Mouse (Mus musculus): ENCODE results near the gene Tnfrsf12a. TPM values are rescaled to one million over a fixed set of nuclear protein-coding genes. Genes with fewer than 3 reads are reported as not detected.
A peak's percentile ranks its signal among the peaks of the same experiment; 100 is the strongest.

Tnfrsf12a gene
- polyA plus RNA-seq (2015; fragmentation: Nextera tagmentation; extraction: Ambion mirVana) = 24.1 and 26.6 TPM in 2 replicates

- no peaks in the 10 kb centered on the region for H3K36me3 ChIP-seq (ENCODE audit: control insufficient read depth, insufficient read depth, low read length)
- H3K27me3 ChIP-seq (ENCODE audit: control insufficient read depth, insufficient read depth, low read length) = peaks cover 22% of the 10 kb centered on the region; the same call in 1 of the 2 replicates
- peaks cover 44% of the 10 kb centered on the region for H3K4me1 ChIP-seq (ENCODE audit: control insufficient read depth, insufficient read depth, low read length)
- ATAC-seq (ENCODE audit: insufficient read depth, low FRiP score) = peak; percentile 51
- H3K4me3 ChIP-seq (replicated peaks; ENCODE audit: low read length) = peak within 1 kb of the TSS; percentile 68
- peak within 1 kb of the TSS; percentile 97 for H3K4me2 ChIP-seq (ENCODE audit: low read depth, low read length)
- no peaks in the 10 kb centered on the region for H3K9me3 ChIP-seq (replicated peaks; ENCODE audit: control insufficient read depth, low read length)
- peak within 1 kb of the TSS; percentile 91 for H3K27ac ChIP-seq (ENCODE audit: low read length)
- WGBS = under 1% methylated on average over 34 of the region's 34 CpGs
- H3K9ac ChIP-seq (ENCODE audit: low read length) = peak within 1 kb of the TSS; percentile 76
These were observed at the start of gene Tnfrsf12a for GRCm38 (mm10) chr17:23677236-23677679. Tnfrsf12a (minus strand) TSS chr17:23677468.

GRCm38 (mm10) chr17:23726758-23727142 lies 49.5 kb upstream of the Tnfrsf12a start:
- Histone ChIP-seq H3K27ac (ENCODE audit: low read length) (peak overlapping the region; percentile 86), H3K9me3 (replicated peaks; ENCODE audit: control insufficient read depth, low read length) (no peaks in the 10 kb centered on the region), H3K36me3 (ENCODE audit: control insufficient read depth, insufficient read depth, low read length) (no peaks in the 10 kb centered on the region), H3K9ac (ENCODE audit: low read length) (peak overlapping the region; percentile 85), H3K4me3 (replicated peaks; ENCODE audit: low read length) (peak overlapping the region; percentile 89), H3K4me2 (ENCODE audit: low read depth, low read length) (peak overlapping the region; percentile 60), H3K27me3 (ENCODE audit: control insufficient read depth, insufficient read depth, low read length) (no peaks in the 10 kb centered on the region), H3K4me1 (ENCODE audit: control insufficient read depth, insufficient read depth, low read length) (peaks cover 14% of the 10 kb centered on the region)
- ATAC-seq (ENCODE audit: insufficient read depth, low FRiP score) = peak; percentile 93
- WGBS = under 1% methylated on average over 20 of the region's 20 CpGs

DNA sequence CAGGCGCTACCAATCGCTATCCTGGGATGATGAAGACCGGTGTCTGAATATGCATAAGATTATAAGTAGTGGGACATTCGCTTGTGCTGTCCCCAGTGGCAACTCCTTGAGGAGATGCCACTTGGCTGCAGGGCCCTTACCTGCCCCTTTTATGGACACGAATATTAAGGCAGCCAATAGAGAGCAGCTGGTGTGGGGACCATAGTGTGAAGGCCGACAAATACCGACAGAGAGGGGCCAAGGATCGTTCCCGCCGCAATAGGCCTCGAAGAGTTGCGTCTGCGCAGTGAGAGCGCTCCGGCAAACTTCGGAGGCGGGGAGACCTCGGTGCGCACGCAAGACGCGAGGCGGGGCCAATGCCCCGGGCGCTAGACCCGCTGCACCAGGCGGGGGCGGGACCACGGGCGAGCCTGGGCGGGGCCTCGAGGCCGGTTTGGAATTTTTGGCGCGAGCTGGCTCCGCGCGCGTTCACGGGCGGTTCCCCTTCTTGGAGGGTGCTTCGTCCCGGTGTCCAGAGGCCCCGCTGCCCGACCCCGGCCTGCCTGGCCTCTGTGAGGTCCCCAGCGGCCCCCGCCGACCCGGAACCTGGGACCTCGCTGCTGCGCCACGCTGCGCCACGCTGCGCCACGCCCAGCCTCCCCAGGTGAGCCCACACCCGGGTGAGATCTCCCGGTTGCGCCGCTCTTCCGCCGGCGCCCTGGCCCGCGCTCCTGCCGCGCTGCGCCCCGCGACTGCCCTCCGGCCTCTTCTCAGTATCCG lies 48.9 kb upstream of the Tnfrsf12a start, which contains the start of gene Pkmyt1:
Gene Pkmyt1, plus strand, starts transcription at position 338 of the 759 bp plus-strand sequence.
- Histone ChIP-seq H3K9me3 (replicated peaks; ENCODE audit: control insufficient read depth, low read length) (no peaks in the 10 kb centered on the region), H3K27me3 (ENCODE audit: control insufficient read depth, insufficient read depth, low read length) (no peaks in the 10 kb centered on the region), H3K4me1 (ENCODE audit: control insufficient read depth, insufficient read depth, low read length) (peaks cover 14% of the 10 kb centered on the region), H3K4me2 (ENCODE audit: low read depth, low read length) (peak within 1 kb of the TSS; percentile 76), H3K27ac (ENCODE audit: low read length) (peak within 1 kb of the TSS; percentile 89), H3K9ac (ENCODE audit: low read length) (peak within 1 kb of the TSS; percentile 85), H3K36me3 (ENCODE audit: control insufficient read depth, insufficient read depth, low read length) (no peaks in the 10 kb centered on the region), H3K4me3 (replicated peaks; ENCODE audit: low read length) (peak within 1 kb of the TSS; percentile 89)
- peak; percentile 95 for ATAC-seq (ENCODE audit: insufficient read depth, low FRiP score)
- 1% methylated on average over 73 of the region's 73 CpGs for WGBS

DNA sequence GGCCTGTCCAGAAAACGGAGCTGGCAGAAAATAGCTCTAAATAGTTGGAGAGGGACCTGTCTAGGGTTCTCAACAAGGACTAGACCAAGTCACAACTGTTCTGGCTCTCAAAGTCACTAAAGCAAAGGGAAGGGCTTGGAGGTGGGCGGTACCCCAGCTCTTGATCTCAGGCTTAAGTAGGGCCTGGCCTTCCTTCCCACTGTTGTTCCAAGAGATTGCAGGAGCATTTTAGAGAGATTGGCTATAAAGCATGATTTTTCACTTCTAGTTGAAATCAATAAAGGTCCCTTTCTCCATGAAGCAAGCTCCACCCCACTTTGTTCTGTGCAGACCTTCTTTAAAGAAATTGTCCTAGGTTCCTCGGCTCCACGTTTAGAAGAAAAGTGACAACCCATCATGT lies 48.2 kb upstream of the Tnfrsf12a start:
- 46% methylated on average over 4 of the region's 4 CpGs for WGBS
- Histone ChIP-seq H3K4me3 (replicated peaks; ENCODE audit: low read length) (peak overlapping the region; percentile 89), H3K4me2 (ENCODE audit: low read depth, low read length) (peak overlapping the region; percentile 76), H3K9me3 (replicated peaks; ENCODE audit: control insufficient read depth, low read length) (no peaks in the 10 kb centered on the region), H3K9ac (ENCODE audit: low read length) (peak overlapping the region; percentile 81), H3K36me3 (ENCODE audit: control insufficient read depth, insufficient read depth, low read length) (no peaks in the 10 kb centered on the region), H3K27ac (ENCODE audit: low read length) (peak overlapping the region; percentile 89), H3K4me1 (ENCODE audit: control insufficient read depth, insufficient read depth, low read length) (peaks cover 14% of the 10 kb centered on the region), H3K27me3 (ENCODE audit: control insufficient read depth, insufficient read depth, low read length) (no peaks in the 10 kb centered on the region)
- no peak for ATAC-seq (ENCODE audit: insufficient read depth, low FRiP score)

DNA sequence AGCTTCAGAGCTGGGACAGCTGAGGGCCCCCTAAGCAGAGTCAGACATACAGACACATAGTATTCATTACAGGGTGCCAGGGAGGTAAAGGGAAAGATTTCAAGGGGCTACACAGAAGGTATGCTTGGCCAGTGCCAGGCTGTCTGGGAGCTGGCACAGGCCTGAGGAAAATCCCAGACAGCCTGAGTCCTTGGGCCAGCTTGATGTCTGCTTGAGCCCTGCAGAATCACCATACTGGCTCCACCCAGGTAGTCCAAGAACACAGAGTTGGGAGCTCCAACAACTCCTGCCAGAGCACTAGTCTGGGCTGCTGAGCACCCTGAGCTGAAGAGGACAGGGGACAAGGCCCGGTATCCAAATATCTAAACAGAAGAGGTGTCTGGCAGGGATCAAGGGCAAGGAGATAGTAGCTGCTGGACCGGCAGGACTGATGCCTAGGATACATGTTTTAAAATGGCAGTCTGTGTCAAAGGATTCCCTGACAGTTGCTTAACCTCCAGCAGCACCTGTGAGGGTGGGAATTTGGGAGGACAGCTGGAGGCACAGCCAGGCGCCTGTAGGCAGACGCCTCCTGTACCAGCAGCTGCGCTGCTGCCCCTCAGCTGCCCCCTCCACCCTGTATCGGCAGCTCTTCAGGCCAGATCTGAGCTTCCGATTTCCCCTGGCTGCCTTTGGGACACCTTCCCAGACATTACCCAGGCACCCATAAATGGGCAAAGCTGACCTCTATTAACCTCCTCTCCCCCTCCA lies 45.3 kb upstream of the Tnfrsf12a start, which contains the start of gene 1520401A03Rik:
Gene 1520401A03Rik, minus strand, starts transcription at position 408 of the 750 bp plus-strand sequence.
- Histone ChIP-seq H3K9ac (ENCODE audit: low read length) (0 out of 2 replicates have a peak within 1 kb of the TSS, but pooled peaks have one; percentile 24), H3K4me3 (replicated peaks; ENCODE audit: low read length) (no peak within 1 kb of the TSS), H3K36me3 (ENCODE audit: control insufficient read depth, insufficient read depth, low read length) (no peaks in the 10 kb centered on the region), H3K4me1 (ENCODE audit: control insufficient read depth, insufficient read depth, low read length) (peaks cover 12% of the 10 kb centered on the region), H3K27me3 (ENCODE audit: control insufficient read depth, insufficient read depth, low read length) (no peaks in the 10 kb centered on the region), H3K4me2 (ENCODE audit: low read depth, low read length) (no peak within 1 kb of the TSS), H3K9me3 (replicated peaks; ENCODE audit: control insufficient read depth, low read length) (no peaks in the 10 kb centered on the region), H3K27ac (ENCODE audit: low read length) (no peak within 1 kb of the TSS)
- 59% methylated on average over 7 of the region's 7 CpGs for WGBS
- ATAC-seq (ENCODE audit: insufficient read depth, low FRiP score) = no peak

DNA sequence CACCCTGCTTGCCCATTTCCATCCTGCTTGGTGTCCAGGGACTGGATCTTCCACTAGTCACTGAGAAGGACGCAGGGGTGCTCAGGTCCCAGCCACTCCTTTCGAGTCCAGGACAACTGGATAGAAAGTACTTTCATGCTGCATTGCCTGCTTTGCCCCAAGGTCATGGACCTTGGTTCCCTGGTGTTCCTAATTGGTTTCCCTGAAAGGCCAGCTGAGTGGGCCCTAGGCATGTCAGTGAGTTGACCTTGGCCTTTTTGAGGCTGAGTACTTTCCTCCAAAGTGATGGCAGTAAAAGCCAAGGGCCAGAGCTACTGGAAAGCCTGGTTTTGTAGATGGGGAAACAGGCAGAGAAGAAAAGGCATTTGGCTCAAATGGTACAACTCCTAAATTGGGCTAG lies 44.6 kb upstream of the Tnfrsf12a start:
- no peak overlapping the region for H3K9ac ChIP-seq (ENCODE audit: low read length)
- no peaks in the 10 kb centered on the region for H3K9me3 ChIP-seq (replicated peaks; ENCODE audit: control insufficient read depth, low read length)
- no peak overlapping the region for H3K27ac ChIP-seq (ENCODE audit: low read length)
- WGBS = 78% methylated on average over 2 of the region's 2 CpGs
- peaks cover 7% of the 10 kb centered on the region for H3K4me1 ChIP-seq (ENCODE audit: control insufficient read depth, insufficient read depth, low read length)
- no peaks in the 10 kb centered on the region for H3K36me3 ChIP-seq (ENCODE audit: control insufficient read depth, insufficient read depth, low read length)
- H3K4me2 ChIP-seq (ENCODE audit: low read depth, low read length) = no peak overlapping the region
- no peak for ATAC-seq (ENCODE audit: insufficient read depth, low FRiP score)
- H3K27me3 ChIP-seq (ENCODE audit: control insufficient read depth, insufficient read depth, low read length) = no peaks in the 10 kb centered on the region
- no peak overlapping the region for H3K4me3 ChIP-seq (replicated peaks; ENCODE audit: low read length)

- H3K9me3 ChIP-seq (replicated peaks; ENCODE audit: control insufficient read depth, low read length) = no peaks in the 10 kb centered on the region
- H3K4me3 ChIP-seq (replicated peaks; ENCODE audit: low read length) = no peak overlapping the region
- no peak overlapping the region for H3K9ac ChIP-seq (ENCODE audit: low read length)
- 30% methylated on average over 1 of the region's 1 CpGs for WGBS
- H3K27ac ChIP-seq (ENCODE audit: low read length) = no peak overlapping the region
- H3K4me1 ChIP-seq (ENCODE audit: control insufficient read depth, insufficient read depth, low read length) = no peaks in the 10 kb centered on the region
- H3K4me2 ChIP-seq (ENCODE audit: low read depth, low read length) = no peak overlapping the region
- no peaks in the 10 kb centered on the region for H3K36me3 ChIP-seq (ENCODE audit: control insufficient read depth, insufficient read depth, low read length)
- H3K27me3 ChIP-seq (ENCODE audit: control insufficient read depth, insufficient read depth, low read length) = no peaks in the 10 kb centered on the region
- peak; percentile 5; the same call in 1 of the 2 replicates for ATAC-seq (ENCODE audit: insufficient read depth, low FRiP score)
These were observed 42.2 kb upstream of the Tnfrsf12a start for GRCm38 (mm10) chr17:23719455-23719854.

- Histone ChIP-seq H3K36me3 (ENCODE audit: control insufficient read depth, insufficient read depth, low read length) (no peaks in the 10 kb centered on the region), H3K27ac (ENCODE audit: low read length) (no peak overlapping the region), H3K27me3 (ENCODE audit: control insufficient read depth, insufficient read depth, low read length) (no peaks in the 10 kb centered on the region), H3K4me1 (ENCODE audit: control insufficient read depth, insufficient read depth, low read length) (no peaks in the 10 kb centered on the region), H3K9ac (ENCODE audit: low read length) (no peak overlapping the region), H3K4me3 (replicated peaks; ENCODE audit: low read length) (no peak overlapping the region), H3K4me2 (ENCODE audit: low read depth, low read length) (no peak overlapping the region), H3K9me3 (replicated peaks; ENCODE audit: control insufficient read depth, low read length) (no peaks in the 10 kb centered on the region)
- WGBS = 64% methylated on average over 2 of the region's 2 CpGs
- no peak for ATAC-seq (ENCODE audit: insufficient read depth, low FRiP score)
These were observed 39.7 kb upstream of the Tnfrsf12a start for GRCm38 (mm10) chr17:23717003-23717402.

- Histone ChIP-seq H3K27ac (ENCODE audit: low read length) (no peak overlapping the region), H3K27me3 (ENCODE audit: control insufficient read depth, insufficient read depth, low read length) (peaks cover under 1% of the 10 kb centered on the region; the same call in 1 of the 2 replicates), H3K9me3 (replicated peaks; ENCODE audit: control insufficient read depth, low read length) (no peaks in the 10 kb centered on the region), H3K36me3 (ENCODE audit: control insufficient read depth, insufficient read depth, low read length) (no peaks in the 10 kb centered on the region), H3K4me1 (ENCODE audit: control insufficient read depth, insufficient read depth, low read length) (no peaks in the 10 kb centered on the region), H3K4me2 (ENCODE audit: low read depth, low read length) (no peak overlapping the region), H3K4me3 (replicated peaks; ENCODE audit: low read length) (no peak overlapping the region), H3K9ac (ENCODE audit: low read length) (no peak overlapping the region; the same call in 1 of the 2 replicates)
- peak; percentile 49; the same call in 1 of the 2 replicates for ATAC-seq (ENCODE audit: insufficient read depth, low FRiP score)
- 4% methylated on average over 3 of the region's 3 CpGs for WGBS
These were observed 28.9 kb upstream of the Tnfrsf12a start for GRCm38 (mm10) chr17:23706212-23706611.
